Mouse (Mus musculus) heart, adult 2 months (tissue): ENCODE measurements around the gene Atp10a. TPM values are rescaled to one million over a fixed set of nuclear protein-coding genes. Genes with fewer than 3 reads are reported as not detected.

Experiments
- DNase-seq, 2 experiments: peaks; one replicate each; pipeline ENCODE4 v3.0.0; 2021
- H3K27ac ChIP-seq: fragments of 200-600 bp; 2 replicates; pipeline ENCODE4 v1.8.1; 2022
- H3K27me3 ChIP-seq: fragments of 200-500 bp; 2 replicates; pipeline ENCODE4 v1.6.1; 2012; ENCODE audit warnings: mild to moderate bottlenecking, low read length, inconsistent platforms, mixed read lengths; ENCODE audit not compliant: control insufficient read depth, insufficient read depth
- H3K36me3 ChIP-seq: fragments of 200-500 bp; 2 replicates; pipeline ENCODE4 v1.6.1; 2012; ENCODE audit warnings: low read length, inconsistent platforms; ENCODE audit not compliant: control insufficient read depth, insufficient read depth
- H3K4me1 ChIP-seq: fragments of 200-500 bp; 2 replicates; pipeline ENCODE4 v1.6.1; 2011; ENCODE audit warnings: low read length; ENCODE audit not compliant: control insufficient read depth, insufficient read depth
- H3K4me3 ChIP-seq: fragments of 200-600 bp; 2 replicates; pipeline ENCODE4 v1.8.1; 2022
- H3K79me2 ChIP-seq: fragments of 200-500 bp; replicated peaks from 2 replicates; pipeline ENCODE4 v1.6.1; 2012; ENCODE audit warnings: mild to moderate bottlenecking, inconsistent platforms, low read length, moderate library complexity, mixed read lengths; ENCODE audit not compliant: control insufficient read depth, insufficient read depth
- H3K9ac ChIP-seq: fragments of 200-500 bp; 2 replicates; pipeline ENCODE4 v1.6.1; 2012; ENCODE audit warnings: low read depth, mild to moderate bottlenecking, control low read depth, inconsistent platforms, low read length, mixed read lengths
- CTCF ChIP-seq: fragments of 200-600 bp; IDR thresholded peaks from 2 replicates; pipeline ENCODE4 v1.8.1; 2022; ENCODE audit warnings: antibody characterized with exemption, mild to moderate bottlenecking, moderate library complexity
- EP300 ChIP-seq: fragments of 200-500 bp; IDR thresholded peaks from 2 replicates; pipeline ENCODE4 v1.6.1; 2011; ENCODE audit warnings: low read depth, low read length, control low read depth; ENCODE audit not compliant: insufficient read depth
- POLR2A ChIP-seq: fragments of 200-500 bp; IDR thresholded peaks from 2 replicates; pipeline ENCODE4 v1.6.1; 2011; ENCODE audit warnings: mild to moderate bottlenecking, low read depth, low read length, control low read depth; ENCODE audit not compliant: insufficient read depth
- WGBS: fragments of 180-500 bp; shearing (Covaris S2); methylation state at CpG from one replicate; pipeline ENCODE4 v1.1.7; 2018; 5-methylcytosine and 5-hydroxymethylcytosine counted together
- intact Hi-C: fragments of 180-260 bp; cut with DNase I; formaldehyde crosslinking; loops from one replicate; pipeline ENCODE4 v1.15.1; 2025
- polyA plus RNA-seq: library from polyadenylated mRNA; depleted of rRNA; stranded (reverse); fragments of >200 nt; gene quantifications from 2 replicates; pipeline ENCODE4 v1.2.3, GENCODE M21; 2012
- total RNA-seq, 2 experiments: library from RNA; stranded (reverse); gene quantifications; 2 replicates each; pipeline ENCODE4 v1.2.3; 2021

The Atp10a gene
- total and polyA plus RNA-seq, 3 experiments = 1.3 to 1.8 (median 1.5) TPM

DNA sequence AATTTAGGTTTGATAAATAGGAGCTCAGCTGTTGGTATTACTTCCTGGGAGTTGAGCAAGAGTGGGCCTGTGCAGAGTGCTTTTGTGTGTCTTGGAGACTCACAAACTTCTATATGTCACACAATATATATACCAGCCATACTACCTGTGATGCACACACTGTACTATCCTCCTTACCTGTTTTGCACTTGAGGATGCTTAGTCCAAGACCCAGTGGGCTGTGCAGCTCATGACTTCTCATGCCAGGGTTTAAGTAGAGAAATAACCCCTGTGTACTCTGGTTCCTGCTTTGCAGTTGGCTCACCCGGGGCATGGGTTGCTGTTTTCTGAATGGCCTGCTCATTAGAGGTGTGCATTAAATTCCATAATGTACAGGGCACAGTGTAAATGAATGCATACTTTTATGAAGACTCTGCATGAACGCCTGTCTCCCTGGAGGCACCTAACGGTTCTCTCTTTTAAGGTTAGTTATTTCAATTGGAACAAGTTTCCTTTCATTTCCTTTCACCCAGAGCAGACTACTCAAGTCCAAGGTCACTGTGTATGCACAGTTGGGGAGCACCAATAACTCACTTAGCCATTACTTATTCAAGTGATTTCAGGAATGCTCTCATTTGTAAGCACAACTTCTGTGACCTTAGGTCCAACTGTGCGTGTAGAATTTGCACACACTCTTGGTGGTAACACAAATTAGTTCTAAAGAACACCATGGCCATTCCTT, 63.4 kb downstream of the Atp10a start:
- no peak overlapping the region for H3K9ac ChIP-seq
- TF ChIP-seq POLR2A (no peak), EP300 (no peak), CTCF (no peak)
- no peaks in the 10 kb centered on the region for H3K79me2 ChIP-seq
- H3K4me3 ChIP-seq = no peak overlapping the region
- H3K27ac ChIP-seq = no peak overlapping the region
- H3K4me1 ChIP-seq = peaks cover 2% of the 10 kb centered on the region; the same call in 1 of the 2 replicates
- 74% methylated on average over 4 of the region's 4 CpGs for WGBS
- intact Hi-C loops = no loop called here
- no peak for DNase-seq
- no peaks in the 10 kb centered on the region for H3K27me3 ChIP-seq
- no peaks in the 10 kb centered on the region; the same call in 1 of the 2 replicates for H3K36me3 ChIP-seq

DNA sequence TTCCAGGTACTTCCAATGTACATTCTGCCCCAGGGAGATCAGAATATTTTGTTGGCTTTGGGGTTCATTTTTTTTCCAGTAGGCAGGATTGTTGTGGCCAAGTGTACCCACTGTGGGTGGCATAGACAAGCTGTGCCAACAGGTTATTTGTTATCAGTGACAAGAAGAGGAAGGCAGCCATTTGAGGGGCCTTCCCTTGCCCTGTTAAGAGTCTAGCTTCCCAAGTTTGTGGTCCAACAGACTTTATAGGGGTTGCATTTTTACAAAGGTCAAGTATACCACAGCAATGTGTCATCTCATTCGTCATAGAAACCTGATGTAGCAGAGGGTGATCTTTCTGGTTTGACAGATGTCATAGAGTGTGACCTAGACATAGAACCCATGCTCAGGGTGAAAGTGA, 66.3 kb downstream of the Atp10a start:
- H3K27ac ChIP-seq = no peak overlapping the region
- intact Hi-C loops = no loop called here
- 91% methylated on average over 1 of the region's 1 CpGs for WGBS
- H3K4me1 ChIP-seq = peaks cover 2% of the 10 kb centered on the region; the same call in 1 of the 2 replicates
- no peak for DNase-seq
- no peak overlapping the region for H3K4me3 ChIP-seq
- TF ChIP-seq POLR2A (no peak), CTCF (no peak), EP300 (no peak)
- H3K27me3 ChIP-seq = no peaks in the 10 kb centered on the region
- no peak overlapping the region for H3K9ac ChIP-seq
- H3K36me3 ChIP-seq = no peaks in the 10 kb centered on the region; the same call in 1 of the 2 replicates
- H3K79me2 ChIP-seq = no peaks in the 10 kb centered on the region

DNA sequence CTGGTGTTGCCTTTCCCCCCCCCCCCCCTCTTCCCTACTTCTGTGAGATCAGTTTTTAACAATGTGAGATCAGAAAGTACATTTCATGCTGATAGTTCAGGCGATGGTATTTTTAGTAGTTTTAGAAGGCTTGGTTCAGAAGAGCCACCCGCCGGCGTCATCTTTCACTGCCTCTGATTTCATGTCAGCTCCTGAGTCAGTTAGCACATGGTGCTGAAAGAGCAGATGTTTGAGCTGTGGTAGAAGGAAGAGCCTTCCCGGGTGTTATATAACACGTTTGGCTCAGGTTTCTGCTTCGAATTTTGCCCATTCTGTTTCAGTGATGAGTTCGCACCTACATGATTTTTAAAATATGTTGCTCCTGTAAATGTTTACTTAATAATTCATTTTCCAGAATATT, 74.2 kb downstream of the Atp10a start:
- intact Hi-C loops = no loop called here
- Histone ChIP-seq H3K4me3 (no peak overlapping the region), H3K27me3 (no peaks in the 10 kb centered on the region), H3K27ac (no peak overlapping the region), H3K79me2 (no peaks in the 10 kb centered on the region), H3K36me3 (no peaks in the 10 kb centered on the region), H3K9ac (no peak overlapping the region), H3K4me1 (no peaks in the 10 kb centered on the region; the same call in none of the 2 replicates)
- no peak for DNase-seq
- no peak for TF ChIP-seq EP300
- no peak for TF ChIP-seq POLR2A
- TF ChIP-seq CTCF = no peak
- WGBS = 28% methylated on average over 8 of the region's 8 CpGs

DNA sequence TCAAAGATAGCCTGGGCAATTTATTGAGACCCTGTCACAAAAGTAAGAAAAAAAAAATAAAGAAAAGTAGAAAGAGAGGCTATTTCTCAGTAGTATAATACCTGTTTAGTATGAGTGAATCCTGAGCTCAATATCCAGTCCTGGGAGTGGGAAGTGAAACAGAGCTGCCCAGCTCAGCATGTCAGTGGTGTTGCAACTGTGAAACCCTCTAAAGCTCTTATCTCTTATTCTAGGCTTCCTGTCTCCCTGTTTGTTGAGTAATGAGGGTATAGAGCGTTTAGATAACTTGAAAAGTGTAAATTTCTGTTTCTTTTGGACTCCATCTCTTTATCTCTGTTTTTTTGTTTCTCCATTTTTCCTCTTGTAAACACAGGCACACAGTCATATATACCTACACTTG, 74.9 kb downstream of the Atp10a start:
- WGBS = 48% methylated on average over 1 of the region's 1 CpGs
- H3K9ac ChIP-seq = no peak overlapping the region
- no peaks in the 10 kb centered on the region; the same call in none of the 2 replicates for H3K4me1 ChIP-seq
- TF ChIP-seq POLR2A (no peak), EP300 (no peak), CTCF (no peak)
- intact Hi-C loops = no loop called here
- no peaks in the 10 kb centered on the region for H3K79me2 ChIP-seq
- H3K27ac ChIP-seq = no peak overlapping the region
- no peak overlapping the region for H3K4me3 ChIP-seq
- no peaks in the 10 kb centered on the region for H3K27me3 ChIP-seq
- H3K36me3 ChIP-seq = no peaks in the 10 kb centered on the region
- no peak for DNase-seq

DNA sequence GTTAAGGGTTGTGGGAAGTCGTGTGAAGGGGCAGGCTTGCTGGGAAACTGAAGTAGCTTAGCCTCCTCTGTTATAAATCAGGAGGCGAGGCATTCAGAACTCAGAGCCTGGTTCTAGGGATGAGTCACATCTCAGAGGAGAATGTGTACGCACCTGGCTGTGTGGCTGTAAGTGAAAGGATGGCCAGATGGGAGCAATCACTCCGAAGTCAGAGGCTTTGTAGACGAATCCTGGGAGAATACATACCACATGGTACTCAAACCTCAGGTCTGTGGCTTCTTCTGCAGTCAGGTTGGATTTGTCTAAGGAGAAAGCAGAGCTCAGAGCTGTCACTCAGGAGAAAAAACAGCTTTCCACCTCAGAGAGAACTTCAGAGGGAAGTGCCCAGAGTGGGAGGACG, 76.4 kb downstream of the Atp10a start:
- no peaks in the 10 kb centered on the region for H3K79me2 ChIP-seq
- no peak for TF ChIP-seq CTCF
- no peak for TF ChIP-seq EP300
- no peak for TF ChIP-seq POLR2A
- no peak overlapping the region for H3K9ac ChIP-seq
- intact Hi-C loops = no loop called here
- no peaks in the 10 kb centered on the region; the same call in none of the 2 replicates for H3K4me1 ChIP-seq
- no peaks in the 10 kb centered on the region for H3K36me3 ChIP-seq
- WGBS = 82% methylated on average over 6 of the region's 6 CpGs
- H3K4me3 ChIP-seq = no peak overlapping the region
- DNase-seq = no peak
- no peak overlapping the region for H3K27ac ChIP-seq
- no peaks in the 10 kb centered on the region for H3K27me3 ChIP-seq

DNA sequence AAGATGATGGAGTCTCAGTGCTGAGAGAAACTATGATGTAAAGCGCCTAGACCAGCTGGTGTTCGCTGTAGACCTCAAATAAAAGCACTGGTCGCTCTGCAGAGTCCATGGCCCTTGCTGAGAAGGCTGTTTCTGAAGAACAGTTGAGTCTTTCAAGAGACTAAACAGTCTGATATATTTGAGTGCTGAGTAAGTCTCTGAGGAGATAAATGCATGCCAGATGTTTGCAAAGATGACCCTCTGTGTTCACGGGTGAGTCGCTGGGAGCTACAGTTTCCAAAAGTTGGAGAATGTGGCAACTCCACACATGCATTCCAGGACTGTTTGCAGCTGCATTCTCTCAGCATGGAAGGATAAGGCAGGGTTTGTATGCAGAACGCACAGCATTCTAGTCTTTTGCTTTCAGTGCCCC, 77.5 kb downstream of the Atp10a start:
- intact Hi-C loops = no loop called here
- 64% methylated on average over 6 of the region's 6 CpGs for WGBS
- Histone ChIP-seq H3K36me3 (no peaks in the 10 kb centered on the region), H3K27ac (no peak overlapping the region), H3K79me2 (no peaks in the 10 kb centered on the region), H3K4me1 (no peaks in the 10 kb centered on the region; the same call in none of the 2 replicates), H3K9ac (no peak overlapping the region), H3K4me3 (no peak overlapping the region), H3K27me3 (no peaks in the 10 kb centered on the region)
- DNase-seq = no peak
- no peak for TF ChIP-seq POLR2A
- no peak for TF ChIP-seq CTCF
- no peak for TF ChIP-seq EP300
